Mouse (Mus musculus) T-cell, adult 66 days (primary cell): ENCODE data around the gene Hist1h4f. TPM values are rescaled to one million over a fixed set of nuclear protein-coding genes. Genes with fewer than 3 reads are reported as not detected.

ENCODE experiments used
- total RNA-seq, 2 experiments: library from RNA; stranded (reverse); gene quantifications; 3 replicates in 1 of 2; 4 replicates in 1 of 2; pipeline ENCODE4 v1.2.4; 2023

Gene Hist1h4f
- 100 to 1,000 TPM in 1 of 2 experiments, 10 to 100 TPM in 1; 83.0 to 211 TPM for total RNA-seq

GRCm38 (mm10) chr13:23551146-23551834 is at the start of gene Hist1h4f:
TSS of gene Hist1h4f (minus strand) at chr13:23551648.

GRCm38 (mm10) chr13:23581408-23582218 is 30.2 kb upstream of the Hist1h4f start, which contains the start of gene Hist1h4d:
TSS of gene Hist1h4d (plus strand) at chr13:23581598.

GRCm38 (mm10) chr13:23575271-23575851 is 23.9 kb upstream of the Hist1h4f start, which contains the start of gene Hist1h3d:
TSS of gene Hist1h3d (plus strand) at chr13:23575763.

GRCm38 (mm10) chr13:23573898-23574524 is 22.6 kb upstream of the Hist1h4f start, which contains the start of the genes Hist1h2bf and Hist1h2ad:
TSS of gene Hist1h2bf (minus strand) at chr13:23574196.
TSS of gene Hist1h2ad (plus strand) at chr13:23574381.

GRCm38 (mm10) chr13:23571022-23571503 is 19.6 kb upstream of the Hist1h4f start, which contains the start of the genes Hist1h2ae and Hist1h2bg:
TSS of gene Hist1h2ae (minus strand) at chr13:23571220.
TSS of gene Hist1h2bg (plus strand) at chr13:23571396.

GRCm38 (mm10) chr13:23561883-23562659 is 10.6 kb upstream of the Hist1h4f start, which contains the start of gene Hist1h3e:
TSS of gene Hist1h3e (minus strand) at chr13:23562369.

GRCm38 (mm10) chr13:23552962-23553361 is 1.5 kb upstream of the Hist1h4f start, which contains the start of gene Hist1h1d:
TSS of gene Hist1h1d (plus strand) at chr13:23553262.

GRCm38 (mm10) chr13:23543965-23544786 is 7.3 kb downstream of the Hist1h4f start, which contains the start of gene Hist1h3f:
TSS of gene Hist1h3f (plus strand) at chr13:23544052.

GRCm38 (mm10) chr13:23542999-23543607 is 8.3 kb downstream of the Hist1h4f start, which contains the start of gene Hist1h2bh:
TSS of gene Hist1h2bh (minus strand) at chr13:23543392.

GRCm38 (mm10) chr13:23535137-23536075 is 16.0 kb downstream of the Hist1h4f start, which contains the start of gene Hist1h3g:
TSS of gene Hist1h3g (plus strand) at chr13:23535422.

GRCm38 (mm10) chr13:23533560-23534367 is 17.7 kb downstream of the Hist1h4f start, which contains the start of gene Hist1h2af:
TSS of gene Hist1h2af (plus strand) at chr13:23533906.

GRCm38 (mm10) chr13:23530901-23531875 is 20.3 kb downstream of the Hist1h4f start, which contains the start of gene Hist1h4h:
TSS of gene Hist1h4h (plus strand) at chr13:23531050.

